Mouse (Mus musculus) neutrophil, adult 5-6 weeks (primary cell): ENCODE data around the gene Atat1. TPM values are rescaled to one million over a fixed set of nuclear protein-coding genes. Genes with fewer than 3 reads are reported as not detected.

Experiments used
- ATAC-seq: fragments of 151-379, 151-347 bp; 2 replicates; pipeline ENCODE4 v1.8.0; 2017; ENCODE audit warnings: mild to moderate bottlenecking, moderate TSS enrichment; ENCODE audit not compliant: insufficient number of reproducible peaks, poor library complexity, low FRiP score, severe bottlenecking; ENCODE audit errors: extremely low read depth
- total RNA-seq: library from RNA; stranded (forward); fragments of 200-1000 nt; gene quantifications from 2 replicates; pipeline ENCODE4 v1.2.3, GENCODE M21; 2017

The Atat1 gene
- total RNA-seq, 1 experiment from 2014 or later = 31.3 TPM

DNA sequence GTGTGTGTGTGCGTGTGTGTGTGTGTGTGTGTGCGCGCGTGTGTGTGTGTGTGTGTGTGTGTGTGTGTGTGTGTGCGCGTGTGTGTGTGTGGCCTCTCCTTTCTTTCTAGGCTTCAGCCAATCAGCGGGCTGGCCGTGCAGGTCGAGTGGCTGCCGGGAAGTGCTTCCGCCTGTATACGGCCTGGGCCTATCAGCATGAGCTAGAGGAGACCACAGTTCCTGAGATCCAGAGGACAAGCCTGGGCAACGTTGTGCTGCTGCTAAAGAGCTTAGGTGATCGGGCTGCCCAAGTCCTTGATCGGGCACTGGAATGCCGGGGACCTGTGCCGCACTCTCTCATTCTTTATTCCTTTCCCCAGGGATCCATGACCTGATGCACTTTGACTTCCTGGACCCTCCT, 22.1 kb downstream of the Atat1 start:
- ATAC-seq = no peak

GRCm38 (mm10) chr17:35883777-35884176, 26.1 kb downstream of the Atat1 start:
- no peak for ATAC-seq

GRCm38 (mm10) chr17:35882924-35883323, 27.0 kb downstream of the Atat1 start:
- no peak for ATAC-seq

DNA sequence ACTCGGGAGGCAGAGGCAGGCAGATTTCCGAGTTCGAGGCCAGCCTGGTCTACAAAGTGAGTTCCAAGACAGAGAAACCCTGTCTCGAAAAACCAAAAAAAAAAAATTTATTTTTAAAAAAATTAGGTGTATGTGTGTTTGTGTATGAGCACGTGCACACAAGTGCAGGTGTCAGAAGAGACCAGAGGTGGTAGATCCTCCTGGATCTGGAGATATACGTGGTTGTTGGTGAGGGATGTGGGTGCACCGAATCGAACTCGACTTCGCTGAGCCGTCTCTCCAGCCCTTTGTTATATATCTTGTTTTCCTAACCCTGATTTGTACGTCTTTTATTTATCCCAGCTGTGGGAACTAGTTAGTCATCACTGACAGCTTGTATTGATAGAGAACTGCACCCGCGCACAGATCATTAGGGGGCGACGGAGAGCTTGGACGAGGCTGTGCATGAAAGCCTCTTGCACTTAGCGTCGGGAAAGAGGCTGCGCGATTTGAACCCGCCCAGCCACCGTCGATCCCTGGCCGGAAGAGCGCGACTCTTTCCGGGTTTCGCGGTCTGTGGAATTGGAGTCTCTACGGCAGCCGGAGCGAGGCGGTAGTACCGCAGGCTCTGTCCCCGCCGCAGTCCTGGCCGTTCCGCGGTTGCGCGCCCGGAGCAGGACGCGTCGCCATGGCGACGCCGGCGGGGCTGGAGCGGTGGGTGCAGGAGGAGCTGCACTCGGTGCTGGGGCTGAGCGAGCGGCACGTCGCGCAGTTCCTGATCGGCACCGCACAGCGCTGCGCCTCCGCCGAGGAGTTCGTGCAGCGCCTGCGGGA, 30.4 kb downstream of the Atat1 start, which contains the start of gene Dhx16:
Dhx16 (plus strand) TSS at position 575 of the 813 bp plus-strand sequence.
- peak; percentile 92 for ATAC-seq

GRCm38 (mm10) chr17:35874721-35875120, 35.2 kb downstream of the Atat1 start:
- no peak for ATAC-seq

GRCm38 (mm10) chr17:35873774-35874519, 35.9 kb downstream of the Atat1 start:
- peak; percentile 46 for ATAC-seq

GRCm38 (mm10) chr17:35870884-35871696, 38.8 kb downstream of the Atat1 start:
- no peak for ATAC-seq

GRCm38 (mm10) chr17:35870151-35870883, 39.6 kb downstream of the Atat1 start:
- peak; percentile 42 for ATAC-seq

GRCm38 (mm10) chr17:35869346-35870067, 40.4 kb downstream of the Atat1 start:
- ATAC-seq = no peak

DNA sequence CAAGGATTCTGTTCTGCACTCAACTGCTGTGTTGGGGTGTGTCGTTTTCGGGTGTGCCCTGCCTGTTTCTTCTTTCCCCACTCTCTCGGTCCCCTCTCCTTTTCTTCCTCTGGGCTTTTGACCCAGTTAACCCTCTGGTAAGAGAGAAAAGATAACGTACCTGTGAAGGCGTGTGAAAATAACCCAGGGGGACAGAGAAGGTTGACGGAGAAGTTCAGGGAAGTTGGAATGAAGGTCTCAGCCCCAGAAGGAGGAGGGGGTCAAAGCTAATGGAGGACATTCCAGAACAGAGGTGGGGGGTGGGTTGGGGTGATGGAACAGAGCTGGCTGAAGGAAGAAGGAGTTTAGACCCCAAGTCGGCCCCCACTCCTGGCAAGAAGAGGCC, 40.9 kb downstream of the Atat1 start:
- ATAC-seq = no peak

GRCm38 (mm10) chr17:35868165-35868820, 41.6 kb downstream of the Atat1 start:
- peak; percentile 25; the same call in 1 of the 2 replicates for ATAC-seq

- ATAC-seq = 0 out of 2 replicates have a peak, but pooled peaks have one; percentile 24
These were observed 42.7 kb downstream of the Atat1 start for GRCm38 (mm10) chr17:35866911-35867890.

GRCm38 (mm10) chr17:35866281-35866831, 43.5 kb downstream of the Atat1 start:
- no peak for ATAC-seq

- ATAC-seq = 0 out of 2 replicates have a peak, but pooled peaks have one; percentile 13
These were observed 44.2 kb downstream of the Atat1 start, which contains the start of gene Ppp1r18 for GRCm38 (mm10) chr17:35865481-35866280. Ppp1r18 (plus strand) TSS chr17:35865593.

DNA sequence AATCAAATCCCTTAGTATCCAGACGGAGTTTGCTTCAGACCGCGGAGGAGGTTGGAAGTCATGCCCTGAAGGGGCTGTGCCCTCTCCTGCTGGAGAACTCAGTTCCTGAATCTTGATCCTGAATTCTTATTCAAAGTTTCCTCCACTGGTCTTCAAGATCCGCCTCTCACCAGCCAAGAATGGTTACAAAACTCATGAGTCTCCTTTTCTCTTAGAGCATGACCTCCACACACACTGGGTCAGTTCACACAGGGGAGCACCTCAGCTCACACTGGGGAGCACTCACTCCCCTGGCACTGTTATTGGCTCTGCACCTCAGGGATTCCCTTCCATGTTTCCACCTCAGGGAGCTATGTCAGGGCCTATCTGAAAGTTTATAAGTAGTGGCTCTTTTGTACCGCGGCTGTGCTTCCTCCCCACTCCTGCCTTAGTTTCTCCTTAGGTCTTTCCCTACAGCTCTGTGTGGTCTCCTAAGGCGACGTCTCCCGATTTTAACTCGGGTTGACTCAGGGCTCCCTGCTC, 45.0 kb downstream of the Atat1 start:
- no peak for ATAC-seq
